Mouse (Mus musculus): ENCODE results near the gene Disp2. TPM values are rescaled to one million over a fixed set of nuclear protein-coding genes. Genes with fewer than 3 reads are reported as not detected.
A peak's percentile ranks its signal among the peaks of the same experiment; 100 is the strongest.

Disp2 gene
- total and polyA plus RNA-seq, 3 experiments, result 0.15 to 0.43 TPM; not detected in 1

GRCm38 (mm10) chr2:118743261-118743943 lies 36.1 kb upstream of the Disp2 start (continued):
- no peak for TF ChIP-seq ZKSCAN1 (IDR thresholded peaks at IDR 0.05; ENCODE audit: low read depth, low read length)
- TF ChIP-seq SIN3A (IDR thresholded peaks at IDR 0.05; ENCODE audit: low read length), result peak; percentile 85
- TF ChIP-seq KAT2A (conservative IDR thresholded peaks at IDR 0.05; ENCODE audit: low read depth, low read length), result no peak
- no peak for TF ChIP-seq CHD2 (IDR thresholded peaks at IDR 0.05; ENCODE audit: low read length)
- no peak for TF ChIP-seq ZMIZ1 (IDR thresholded peaks at IDR 0.05; ENCODE audit: low read depth, low read length)
- peak; percentile 4 to 5; a peak in 1 of 4 replicates for TF ChIP-seq EP300 (IDR thresholded peaks at IDR 0.05; ENCODE audit: low read depth in 1 of 2, low read length in 2 of 2)
- no peak for TF ChIP-seq GATA1 (IDR thresholded peaks at IDR 0.05; ENCODE audit: low read depth, low read length)
- no peak for TF ChIP-seq USF2 (IDR thresholded peaks at IDR 0.05; ENCODE audit: borderline replicate concordance in 1 of 2, insufficient read depth in 1 of 2, low read depth in 1 of 2, low read length in 2 of 2)
- TF ChIP-seq ETS1 (IDR thresholded peaks at IDR 0.05; ENCODE audit: low read depth, low read length), result peak; percentile 14; the same call in 1 of the 2 replicates
- peak; percentile 58 for TF ChIP-seq RAD21 (IDR thresholded peaks at IDR 0.05; ENCODE audit: low read depth, low read length)
- TF ChIP-seq CTCF (IDR thresholded peaks at IDR 0.05 in 2 of 3, conservative IDR thresholded peaks at IDR 0.05 in 1 of 3; ENCODE audit: control insufficient read depth in 1 of 3, insufficient read depth in 1 of 3, low read depth in 2 of 3, low read length in 3 of 3, poor library complexity in 1 of 3, severe bottlenecking in 1 of 3), result peak; percentile 63 to 93 (median 82)
- 0 out of 2 replicates have a peak, but pooled peaks have one; percentile 64 for TF ChIP-seq MAZ (IDR thresholded peaks at IDR 0.05; ENCODE audit: low read depth, low read length)

GRCm38 (mm10) chr2:118744621-118745020 lies 34.9 kb upstream of the Disp2 start:
- Histone ChIP-seq H3K9ac (ENCODE audit: control insufficient read depth, low read depth, low read length, poor library complexity, severe bottlenecking) (peak overlapping the region; percentile 59), H3K27me3 (ENCODE audit: control insufficient read depth in 1 of 2, insufficient read depth in 2 of 2, low read length in 2 of 2) (no peaks in the 10 kb centered on the region), H3K4me3 (ENCODE audit: control insufficient read depth in 1 of 2, insufficient read depth in 1 of 2, low read depth in 2 of 2, low read length in 2 of 2) (peak overlapping the region; percentile 57 to 62), H3K36me3 (ENCODE audit: control insufficient read depth in 1 of 2, insufficient read depth in 2 of 2, low read length in 2 of 2) (peaks cover 3 to 16% of the 10 kb centered on the region in 2 experiments; a peak in 3 of 4 replicates), H3K79me2 (ENCODE audit: control insufficient read depth, insufficient read depth, low read length, poor library complexity) (peaks cover 25% of the 10 kb centered on the region), H3K9me3 (replicated peaks; ENCODE audit: insufficient read depth, low read length) (no peaks in the 10 kb centered on the region), H3K27ac (ENCODE audit: control insufficient read depth, low read depth, low read length) (no peak overlapping the region), H3K4me1 (ENCODE audit: control insufficient read depth in 1 of 2, insufficient read depth in 2 of 2, low read length in 2 of 2) (peaks cover 4 to 16% of the 10 kb centered on the region in 2 experiments)
- TF ChIP-seq MAZ (IDR thresholded peaks at IDR 0.05; ENCODE audit: low read depth, low read length), result no peak
- TF ChIP-seq ZC3H11A (IDR thresholded peaks at IDR 0.05; ENCODE audit: low read depth, low read length), result no peak
- TF ChIP-seq NELFE (IDR thresholded peaks at IDR 0.05; ENCODE audit: low read depth, low read length), result no peak; the same call in 1 of the 2 replicates
- no peak for TF ChIP-seq SMC3 (IDR thresholded peaks at IDR 0.05; ENCODE audit: low read depth, low read length)
- TF ChIP-seq UBTF (IDR thresholded peaks at IDR 0.05; ENCODE audit: borderline replicate concordance, insufficient read depth, low read depth, low read length), result no peak
- no peak for TF ChIP-seq RCOR1 (IDR thresholded peaks at IDR 0.05; ENCODE audit: low read depth, low read length)
- no peak for TF ChIP-seq RAD21 (IDR thresholded peaks at IDR 0.05; ENCODE audit: low read depth, low read length)
- no peak for TF ChIP-seq GATA1 (IDR thresholded peaks at IDR 0.05; ENCODE audit: low read depth, low read length)
- TF ChIP-seq GABPA (IDR thresholded peaks at IDR 0.05; ENCODE audit: low read depth, low read length), result no peak
- TF ChIP-seq KAT2A (conservative IDR thresholded peaks at IDR 0.05; ENCODE audit: low read depth, low read length), result no peak
- no peak for TF ChIP-seq TBP (IDR thresholded peaks at IDR 0.05; ENCODE audit: low read depth, low read length)
- no peak for TF ChIP-seq ZNF384 (IDR thresholded peaks at IDR 0.05; ENCODE audit: low read depth, low read length)
- no peak for TF ChIP-seq ELF1 (IDR thresholded peaks at IDR 0.05; ENCODE audit: low read depth, low read length)
- TF ChIP-seq MXI1 (IDR thresholded peaks at IDR 0.05; ENCODE audit: low read depth, low read length), result no peak
- TF ChIP-seq CTCF (IDR thresholded peaks at IDR 0.05 in 2 of 3, conservative IDR thresholded peaks at IDR 0.05 in 1 of 3; ENCODE audit: control insufficient read depth in 1 of 3, insufficient read depth in 1 of 3, low read depth in 2 of 3, low read length in 3 of 3, poor library complexity in 1 of 3, severe bottlenecking in 1 of 3), result no peak
- TF ChIP-seq HCFC1 (IDR thresholded peaks at IDR 0.05; ENCODE audit: low read depth, low read length), result no peak
- no peak for TF ChIP-seq ZMIZ1 (IDR thresholded peaks at IDR 0.05; ENCODE audit: low read depth, low read length)
- no peak for TF ChIP-seq TCF12 (IDR thresholded peaks at IDR 0.05; ENCODE audit: low read depth, low read length)
- TF ChIP-seq MYC (IDR thresholded peaks at IDR 0.05; ENCODE audit: low read depth, low read length), result no peak
- peak; percentile 57 for DNase-seq (ENCODE audit: low read depth, low spot score)

Measured in MEL (cell line).